Mouse (Mus musculus): ENCODE data around the gene Nedd9. TPM values are rescaled to one million over a fixed set of nuclear protein-coding genes. Genes with fewer than 3 reads are reported as not detected.
"Not testable (repeated sequence)": the region's sequence is repeated elsewhere in the genome, so short reads cannot be mapped to it uniquely, and the experiment has no call there.

Nedd9 gene
- total and polyA plus RNA-seq, 3 experiments: 0.15 to 0.25 TPM; not detected in 1

DNA sequence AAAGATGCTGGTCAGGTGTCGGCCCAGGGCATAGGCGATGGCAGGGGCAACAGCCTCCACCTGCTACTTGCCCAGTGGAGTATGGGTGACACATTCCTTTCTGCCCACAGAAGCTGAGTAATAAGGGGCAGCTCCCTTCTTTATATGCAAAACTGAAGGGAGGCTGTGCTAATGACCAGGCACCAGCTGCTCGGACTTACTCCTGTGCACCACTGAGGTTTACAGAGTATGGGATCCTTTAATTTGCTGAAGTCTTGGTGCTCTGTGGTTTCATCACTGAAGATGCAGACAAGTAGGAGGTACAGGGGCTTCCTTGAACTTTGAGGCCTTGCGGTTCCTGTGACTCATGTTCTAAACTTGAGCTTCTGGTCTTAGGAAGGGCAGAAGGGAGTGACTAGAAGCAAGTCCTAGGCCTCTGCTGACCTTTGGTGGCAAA lies 120.0 kb downstream of the Nedd9 start:
- Histone ChIP-seq H3K27ac (ENCODE audit: control insufficient read depth, low read depth, low read length) (no peak overlapping the region), H3K27me3 (ENCODE audit: control insufficient read depth in 1 of 2, insufficient read depth in 2 of 2, low read length in 2 of 2) (no peaks in the 10 kb centered on the region; a peak in 2 of 4 replicates), H3K79me2 (ENCODE audit: control insufficient read depth, insufficient read depth, low read length, poor library complexity) (no peaks in the 10 kb centered on the region), H3K4me1 (ENCODE audit: control insufficient read depth in 1 of 2, insufficient read depth in 2 of 2, low read length in 2 of 2) (no peaks in the 10 kb centered on the region), H3K9ac (ENCODE audit: control insufficient read depth, low read depth, low read length, poor library complexity, severe bottlenecking) (no peak overlapping the region), H3K9me3 (replicated peaks; ENCODE audit: insufficient read depth, low read length) (no peaks in the 10 kb centered on the region), H3K4me3 (ENCODE audit: control insufficient read depth in 1 of 2, insufficient read depth in 1 of 2, low read depth in 2 of 2, low read length in 2 of 2) (no peak overlapping the region), H3K36me3 (ENCODE audit: control insufficient read depth in 1 of 2, insufficient read depth in 2 of 2, low read length in 2 of 2) (no peaks in the 10 kb centered on the region)
- TF ChIP-seq NELFE (IDR thresholded peaks at IDR 0.05; ENCODE audit: low read depth, low read length) (no peak), HCFC1 (IDR thresholded peaks at IDR 0.05; ENCODE audit: low read depth, low read length) (no peak), TCF12 (IDR thresholded peaks at IDR 0.05; ENCODE audit: low read depth, low read length) (no peak), SMC3 (IDR thresholded peaks at IDR 0.05; ENCODE audit: low read depth, low read length) (no peak), UBTF (IDR thresholded peaks at IDR 0.05; ENCODE audit: borderline replicate concordance, insufficient read depth, low read depth, low read length) (no peak)
- DNase-seq (ENCODE audit: low read depth, low spot score): no peak

DNA sequence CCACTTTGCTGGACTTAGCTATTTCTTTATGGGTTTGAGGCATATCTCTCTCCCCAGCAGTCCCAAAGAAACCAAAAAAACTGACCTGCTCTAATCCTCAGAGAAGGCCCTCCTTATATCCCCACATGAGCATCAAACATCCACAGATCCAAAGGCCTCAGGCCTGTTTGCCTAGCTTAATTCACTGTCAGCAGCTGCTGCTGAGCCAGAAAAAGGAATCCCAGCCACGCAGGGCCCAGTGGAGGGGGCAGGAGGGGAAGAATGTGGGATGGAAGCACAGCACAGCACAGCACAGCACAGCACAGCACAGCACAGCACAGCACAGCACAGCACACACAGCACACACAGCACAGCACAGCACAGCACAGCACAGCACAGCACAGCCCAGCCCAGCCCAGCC lies 120.6 kb downstream of the Nedd9 start:
- H3K4me3 ChIP-seq (ENCODE audit: control insufficient read depth in 1 of 2, insufficient read depth in 1 of 2, low read depth in 2 of 2, low read length in 2 of 2); H3K9me3 ChIP-seq (replicated peaks; ENCODE audit: insufficient read depth, low read length); H3K79me2 ChIP-seq (ENCODE audit: control insufficient read depth, insufficient read depth, low read length, poor library complexity); H3K4me1 ChIP-seq (ENCODE audit: control insufficient read depth in 1 of 2, insufficient read depth in 2 of 2, low read length in 2 of 2); DNase-seq (ENCODE audit: low read depth, low spot score); H3K36me3 ChIP-seq (ENCODE audit: control insufficient read depth in 1 of 2, insufficient read depth in 2 of 2, low read length in 2 of 2); H3K27me3 ChIP-seq (ENCODE audit: control insufficient read depth in 1 of 2, insufficient read depth in 2 of 2, low read length in 2 of 2); H3K9ac ChIP-seq (ENCODE audit: control insufficient read depth, low read depth, low read length, poor library complexity, severe bottlenecking); H3K27ac ChIP-seq (ENCODE audit: control insufficient read depth, low read depth, low read length): not testable (repeated sequence)

DNA sequence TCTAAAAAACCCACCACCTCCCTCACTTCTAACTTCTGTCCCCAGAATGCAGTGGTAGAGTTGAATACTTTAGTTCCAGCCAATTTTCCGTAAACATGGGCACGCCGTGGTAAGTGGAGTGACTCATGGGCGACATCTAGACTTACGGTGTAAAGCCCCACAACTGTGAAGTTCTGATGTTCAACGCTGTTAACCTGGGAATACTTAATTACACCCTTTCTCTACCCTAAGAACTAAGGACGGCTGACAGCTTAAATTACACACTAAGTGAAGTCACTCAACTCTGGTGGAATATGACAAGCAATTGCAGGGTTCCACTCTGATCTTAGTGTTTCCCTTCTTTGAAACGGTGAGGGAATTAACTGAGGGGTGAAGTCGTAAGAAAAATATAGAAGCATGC lies 122.9 kb downstream of the Nedd9 start:
- no peak overlapping the region for H3K4me3 ChIP-seq (ENCODE audit: control insufficient read depth in 1 of 2, insufficient read depth in 1 of 2, low read depth in 2 of 2, low read length in 2 of 2)
- H3K27me3 ChIP-seq (ENCODE audit: control insufficient read depth in 1 of 2, insufficient read depth in 2 of 2, low read length in 2 of 2): peaks cover 0 to 1% of the 10 kb centered on the region in 2 experiments; a peak in 2 of 4 replicates
- H3K9ac ChIP-seq (ENCODE audit: control insufficient read depth, low read depth, low read length, poor library complexity, severe bottlenecking): no peak overlapping the region
- no peaks in the 10 kb centered on the region for H3K79me2 ChIP-seq (ENCODE audit: control insufficient read depth, insufficient read depth, low read length, poor library complexity)
- H3K9me3 ChIP-seq (replicated peaks; ENCODE audit: insufficient read depth, low read length): no peaks in the 10 kb centered on the region
- DNase-seq (ENCODE audit: low read depth, low spot score): no peak
- TF ChIP-seq TCF12 (IDR thresholded peaks at IDR 0.05; ENCODE audit: low read depth, low read length) (no peak), MYB (IDR thresholded peaks at IDR 0.05; ENCODE audit: low read depth, low read length) (no peak), ZC3H11A (IDR thresholded peaks at IDR 0.05; ENCODE audit: low read depth, low read length) (no peak), SMC3 (IDR thresholded peaks at IDR 0.05; ENCODE audit: low read depth, low read length) (no peak), NELFE (IDR thresholded peaks at IDR 0.05; ENCODE audit: low read depth, low read length) (no peak), RAD21 (IDR thresholded peaks at IDR 0.05; ENCODE audit: low read depth, low read length) (no peak), E2F4 (IDR thresholded peaks at IDR 0.05; ENCODE audit: borderline replicate concordance, low read depth, low read length) (no peak), POLR2AphosphoS5 (IDR thresholded peaks at IDR 0.05; ENCODE audit: borderline replicate concordance, low read depth, low read length) (no peak), CTCF (IDR thresholded peaks at IDR 0.05 in 2 of 3, conservative IDR thresholded peaks at IDR 0.05 in 1 of 3; ENCODE audit: control insufficient read depth in 1 of 3, insufficient read depth in 1 of 3, low read depth in 2 of 3, low read length in 3 of 3, poor library complexity in 1 of 3, severe bottlenecking in 1 of 3) (no peak), MAX (IDR thresholded peaks at IDR 0.05; ENCODE audit: low read length) (no peak), MYC (IDR thresholded peaks at IDR 0.05; ENCODE audit: low read depth, low read length) (no peak), USF1 (IDR thresholded peaks at IDR 0.05; ENCODE audit: low read depth, low read length) (no peak), JUND (IDR thresholded peaks at IDR 0.05; ENCODE audit: low read depth, low read length) (no peak), UBTF (IDR thresholded peaks at IDR 0.05; ENCODE audit: borderline replicate concordance, insufficient read depth, low read depth, low read length) (no peak), ZKSCAN1 (IDR thresholded peaks at IDR 0.05; ENCODE audit: low read depth, low read length) (no peak), TAL1 (IDR thresholded peaks at IDR 0.05; ENCODE audit: low read length) (no peak), ELF1 (IDR thresholded peaks at IDR 0.05; ENCODE audit: low read depth, low read length) (no peak), NRF1 (IDR thresholded peaks at IDR 0.05; ENCODE audit: insufficient read depth, low read depth, low read length, poor library complexity, severe bottlenecking) (no peak), GATA1 (IDR thresholded peaks at IDR 0.05; ENCODE audit: low read depth, low read length) (no peak), GABPA (IDR thresholded peaks at IDR 0.05; ENCODE audit: low read depth, low read length) (no peak)
- no peaks in the 10 kb centered on the region for H3K4me1 ChIP-seq (ENCODE audit: control insufficient read depth in 1 of 2, insufficient read depth in 2 of 2, low read length in 2 of 2)
- H3K36me3 ChIP-seq (ENCODE audit: control insufficient read depth in 1 of 2, insufficient read depth in 2 of 2, low read length in 2 of 2): peaks cover 0 to 2% of the 10 kb centered on the region in 2 experiments; a peak in 1 of 4 replicates
- H3K27ac ChIP-seq (ENCODE audit: control insufficient read depth, low read depth, low read length): no peak overlapping the region
